Mouse (Mus musculus) ES-Bruce4 (cell line): ENCODE measurements around the gene Rnf169.

Experiments used
- CTCF ChIP-seq: IDR thresholded peaks from one replicate; pipeline ENCODE4 v1.8.1; 2011; ENCODE audit warnings: low read depth, low read length
- EP300 ChIP-seq: IDR thresholded peaks from 2 replicates; pipeline ENCODE4 v1.6.1; 2011; ENCODE audit warnings: low read depth, low read length; ENCODE audit not compliant: insufficient read depth

DNA sequence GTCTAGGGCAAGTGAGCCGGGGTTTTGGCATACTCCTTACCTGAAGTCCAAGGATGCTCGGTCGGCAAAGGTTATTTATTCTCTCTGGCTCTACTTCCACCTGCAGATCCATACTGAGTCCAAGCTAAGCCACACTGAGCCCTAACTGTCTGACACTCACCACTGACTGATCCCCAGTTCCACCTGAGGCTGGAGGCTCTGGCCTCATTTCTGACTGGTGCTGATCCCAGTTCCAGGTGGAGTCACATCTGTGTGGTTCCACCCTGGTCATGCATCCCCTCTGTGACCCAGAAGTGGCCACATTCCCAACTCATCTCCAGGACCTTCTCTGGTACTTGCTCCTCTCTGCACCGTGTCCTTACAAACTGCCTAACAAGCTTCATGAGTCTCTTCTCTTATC, 28.5 kb upstream of the Rnf169 start:
- TF ChIP-seq CTCF (no peak), EP300 (no peak)
